Mouse (Mus musculus) layer of hippocampus, postnatal 14 days (tissue): ENCODE measurements around the gene Pla2g2f. TPM values are rescaled to one million over a fixed set of nuclear protein-coding genes. Genes with fewer than 3 reads are reported as not detected.

ENCODE experiments used
- DNase-seq, 2 experiments: peaks; one replicate each; pipeline ENCODE4 v3.0.0; 2021 to 2022; ENCODE audit warnings: low spot score in 2 of 2, mixed read lengths in 1 of 2
- total RNA-seq, 2 experiments: library from RNA; stranded (reverse); gene quantifications; 2 replicates each; pipeline ENCODE4 v1.2.3; 2021

Gene Pla2g2f
- total RNA-seq, 2 experiments from 2014 or later = 0.16 to 0.60 TPM

DNA sequence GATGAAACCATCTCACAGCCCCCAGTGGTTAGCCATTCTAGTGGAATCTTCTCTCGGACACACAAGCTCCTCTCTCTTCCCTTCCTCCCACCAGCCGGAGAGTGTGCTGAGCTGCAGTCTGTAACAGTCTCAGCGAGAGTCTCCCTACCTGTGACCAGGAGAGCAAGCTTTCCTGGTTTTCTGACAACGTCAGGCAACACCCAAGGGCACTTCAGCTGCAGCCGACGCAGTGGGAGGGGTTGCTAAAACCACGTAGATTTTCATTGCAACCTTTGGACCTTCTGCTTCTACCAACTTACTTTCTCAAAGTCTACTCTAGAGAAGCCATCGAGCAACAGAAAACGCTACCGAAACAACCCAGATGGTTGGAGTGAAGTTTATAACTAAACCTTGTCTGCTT, 14.5 kb upstream of the Pla2g2f start:
- no peak for DNase-seq

DNA sequence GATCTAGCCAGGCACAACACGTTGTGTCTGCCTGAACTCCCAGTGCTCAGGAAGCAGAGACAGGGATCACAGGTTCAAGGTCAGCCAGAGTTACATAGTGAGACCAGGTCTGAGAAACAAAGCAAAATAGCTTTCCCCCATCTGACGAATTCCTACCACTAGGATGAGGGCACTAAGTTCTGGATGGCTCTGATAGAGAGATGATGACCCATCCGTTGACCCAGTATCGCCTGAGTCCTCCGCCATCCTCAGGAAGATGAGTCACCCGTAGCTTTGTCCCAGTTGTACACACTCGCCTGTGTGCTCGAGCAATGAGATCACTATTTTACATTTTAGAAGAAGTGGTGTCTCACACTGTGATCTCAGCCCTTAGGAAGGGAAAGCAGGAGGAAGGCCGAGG, 4.8 kb upstream of the Pla2g2f start:
- no peak for DNase-seq

DNA sequence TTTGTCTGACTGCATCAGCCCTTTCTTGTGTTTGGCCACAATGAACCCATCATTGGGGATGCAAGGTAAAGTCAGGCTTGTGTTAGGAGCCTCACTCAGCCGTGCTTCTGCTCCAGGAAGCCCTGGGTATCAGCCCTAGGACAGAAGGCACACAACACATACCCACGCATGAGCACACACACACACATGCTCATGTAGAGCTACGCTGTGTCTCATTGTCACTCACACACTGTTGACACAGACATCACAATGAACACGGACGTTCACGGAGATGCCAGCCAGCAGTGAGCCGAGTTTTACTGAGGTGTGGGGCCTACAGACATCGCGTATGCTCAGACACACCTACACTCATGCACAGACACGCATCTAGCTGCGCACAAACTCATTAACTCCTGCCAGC, 1.4 kb downstream of the Pla2g2f start:
- DNase-seq = no peak

DNA sequence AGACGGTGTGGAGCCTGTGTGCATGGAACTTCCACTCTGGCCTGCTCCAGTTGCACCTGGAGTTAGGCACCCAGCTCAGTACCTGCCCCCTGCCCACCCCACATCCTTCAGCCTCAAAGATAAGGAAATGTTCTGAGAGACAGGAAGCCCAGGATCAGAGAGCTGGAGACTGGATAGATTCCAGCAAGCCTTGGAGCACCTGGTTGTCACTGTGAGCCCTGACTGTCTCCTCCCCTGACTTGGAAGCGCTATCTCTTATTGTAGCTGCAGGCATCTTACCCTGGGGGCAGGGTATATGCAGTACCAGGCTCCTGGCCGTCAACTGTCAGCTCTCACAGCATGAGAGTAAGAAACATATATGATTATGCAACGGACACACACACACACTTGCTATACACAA, 2.0 kb downstream of the Pla2g2f start:
- no peak for DNase-seq

DNA sequence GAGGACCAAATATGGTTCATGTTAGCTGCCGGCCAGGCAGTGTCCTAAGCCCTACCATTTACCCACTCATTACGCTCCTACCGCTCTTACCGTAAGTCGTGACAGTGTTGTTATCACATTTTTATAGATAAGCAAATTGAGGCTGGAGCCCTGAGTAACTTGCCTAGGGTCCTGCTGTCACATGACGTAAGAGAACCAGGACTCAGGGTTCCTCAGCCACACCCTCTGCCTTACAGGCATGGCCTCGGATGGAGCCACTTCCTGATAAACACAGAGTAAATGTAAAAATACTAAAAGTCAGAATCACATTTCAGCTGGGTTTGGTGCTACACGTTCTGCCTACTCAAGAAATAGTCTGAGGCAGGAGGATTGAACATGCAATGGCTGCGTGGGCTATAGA, 3.0 kb downstream of the Pla2g2f start:
- no peak for DNase-seq

DNA sequence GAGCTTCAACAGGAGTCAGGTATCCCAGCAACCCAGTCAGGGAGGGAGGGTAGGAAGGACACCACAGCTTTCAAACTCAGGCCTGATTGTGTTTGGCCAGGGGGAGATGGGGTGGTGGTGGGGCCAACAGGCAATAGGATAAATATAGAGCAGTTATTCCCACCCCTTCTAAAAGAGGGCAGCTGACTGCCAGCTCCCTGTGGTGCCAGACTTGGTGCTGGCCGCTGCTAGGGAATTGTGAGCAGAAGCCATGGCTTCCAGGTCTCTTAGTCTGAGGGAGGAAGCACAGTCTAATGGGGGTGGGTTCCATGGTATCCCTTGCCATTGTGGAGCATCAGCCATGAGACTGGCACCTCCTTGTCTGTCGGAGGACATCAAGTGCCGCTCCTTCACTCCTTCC, 3.8 kb downstream of the Pla2g2f start:
- DNase-seq = no peak

DNA sequence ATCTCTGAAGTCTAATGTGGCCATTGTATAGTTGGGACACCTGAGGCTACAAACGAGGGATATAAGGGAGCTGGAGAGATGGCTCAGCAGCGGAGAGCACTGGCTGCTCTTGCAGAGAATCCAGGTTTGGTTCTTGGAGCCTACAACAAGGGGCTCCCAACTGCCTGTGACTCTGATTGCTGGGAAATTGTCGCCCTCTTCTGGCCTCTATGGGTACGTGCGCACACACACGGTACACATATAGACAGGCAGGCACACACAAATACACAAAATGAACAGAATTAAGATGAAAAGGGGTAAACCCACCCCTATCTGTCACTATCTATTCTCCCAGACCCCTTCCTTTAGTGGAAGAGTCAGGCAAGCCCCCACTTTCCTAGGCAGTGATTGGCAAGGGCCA, 4.8 kb downstream of the Pla2g2f start:
- DNase-seq = no peak

DNA sequence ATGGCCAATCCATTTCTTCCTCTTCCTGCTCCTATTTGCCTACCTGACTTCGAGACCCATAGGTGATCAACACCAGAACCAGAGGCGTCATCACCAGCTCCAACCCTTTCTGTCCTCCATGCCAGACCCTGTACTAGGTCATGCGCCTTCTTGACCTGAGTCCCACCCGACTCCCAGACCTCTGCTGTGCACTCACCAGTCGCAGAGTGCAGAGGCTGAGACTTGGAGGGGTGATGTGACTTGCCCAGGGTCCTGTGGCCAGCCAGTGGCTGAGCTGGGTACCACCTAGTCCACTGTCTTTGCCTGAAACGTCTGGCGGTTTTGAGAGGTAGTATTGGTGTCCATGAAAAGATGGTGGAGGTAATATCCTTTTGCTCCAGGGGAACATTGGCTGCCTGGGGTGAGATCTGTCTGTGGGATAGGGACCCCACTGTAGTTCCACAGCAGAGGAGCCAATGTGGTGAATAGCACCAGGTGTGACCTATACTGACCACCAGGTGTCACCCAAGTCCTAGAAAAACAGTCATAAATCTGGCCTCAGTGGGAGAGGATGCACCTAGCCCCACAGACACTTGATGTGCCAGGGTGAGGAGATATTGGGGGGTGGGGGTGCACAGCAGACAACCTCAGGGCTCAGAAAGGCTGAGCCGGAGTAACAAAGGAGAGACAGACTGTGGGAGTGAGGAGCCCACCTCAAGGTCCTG, 8.9 kb downstream of the Pla2g2f start:
- DNase-seq = peak in 1 of 2 experiments; percentile 71

DNA sequence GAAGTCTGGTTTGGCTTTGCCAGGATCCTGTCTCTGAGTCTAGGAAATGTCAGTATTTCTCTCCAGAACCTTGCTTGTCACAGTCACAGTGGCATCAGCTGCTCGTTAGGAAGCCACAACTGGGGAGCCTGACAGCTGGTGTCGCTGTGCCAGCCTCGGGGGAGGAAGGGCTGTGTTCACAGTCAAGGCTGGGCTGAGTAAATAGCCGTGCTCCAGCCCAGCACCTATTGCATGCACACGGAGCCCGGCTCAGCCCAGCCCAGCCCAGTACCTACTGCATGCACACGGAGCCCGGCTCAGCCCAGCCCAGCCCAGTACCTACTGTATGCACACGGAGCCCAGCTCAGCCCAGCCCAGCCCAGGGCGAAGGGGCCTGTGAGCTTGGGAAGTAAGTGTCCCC, 9.6 kb downstream of the Pla2g2f start:
- no peak for DNase-seq

DNA sequence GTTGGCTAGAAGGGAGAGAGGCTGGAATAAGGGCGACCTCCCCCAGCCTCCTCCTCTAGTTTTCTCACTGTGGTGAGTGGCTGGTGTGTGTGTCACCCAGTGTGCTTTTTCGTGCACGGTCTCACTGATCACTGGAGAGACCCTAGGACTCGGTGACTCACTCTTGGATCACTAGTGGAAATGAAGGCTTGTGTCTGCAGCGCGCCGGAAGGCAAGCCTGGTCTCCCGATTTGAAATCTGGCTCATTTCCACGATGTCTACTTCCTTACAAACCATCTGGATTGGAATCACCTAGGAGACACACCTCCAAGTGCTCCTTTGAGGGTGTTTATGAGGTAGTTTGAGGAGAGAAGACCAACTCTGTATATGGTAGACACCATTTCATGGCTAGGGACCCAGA, 10.6 kb downstream of the Pla2g2f start:
- no peak for DNase-seq

DNA sequence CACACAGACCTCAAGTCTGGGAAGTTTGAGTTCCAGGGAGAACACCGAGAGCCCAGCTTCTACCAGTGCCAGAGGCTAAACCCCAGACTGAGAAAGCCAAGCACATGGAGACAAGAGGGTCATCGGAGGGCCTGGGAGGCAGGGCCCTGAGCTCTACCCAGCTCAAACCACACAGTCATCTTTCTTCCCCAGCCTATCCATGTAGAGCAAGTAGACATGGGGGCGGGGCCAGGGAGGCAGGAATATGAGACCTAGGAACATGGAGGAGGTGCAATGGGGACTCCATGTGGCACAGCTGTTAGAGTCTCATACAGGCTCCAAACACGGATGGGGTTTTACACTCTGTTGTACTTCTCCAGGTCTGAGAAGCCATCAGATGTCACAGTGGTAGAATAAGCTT, 11.5 kb downstream of the Pla2g2f start:
- no peak for DNase-seq

DNA sequence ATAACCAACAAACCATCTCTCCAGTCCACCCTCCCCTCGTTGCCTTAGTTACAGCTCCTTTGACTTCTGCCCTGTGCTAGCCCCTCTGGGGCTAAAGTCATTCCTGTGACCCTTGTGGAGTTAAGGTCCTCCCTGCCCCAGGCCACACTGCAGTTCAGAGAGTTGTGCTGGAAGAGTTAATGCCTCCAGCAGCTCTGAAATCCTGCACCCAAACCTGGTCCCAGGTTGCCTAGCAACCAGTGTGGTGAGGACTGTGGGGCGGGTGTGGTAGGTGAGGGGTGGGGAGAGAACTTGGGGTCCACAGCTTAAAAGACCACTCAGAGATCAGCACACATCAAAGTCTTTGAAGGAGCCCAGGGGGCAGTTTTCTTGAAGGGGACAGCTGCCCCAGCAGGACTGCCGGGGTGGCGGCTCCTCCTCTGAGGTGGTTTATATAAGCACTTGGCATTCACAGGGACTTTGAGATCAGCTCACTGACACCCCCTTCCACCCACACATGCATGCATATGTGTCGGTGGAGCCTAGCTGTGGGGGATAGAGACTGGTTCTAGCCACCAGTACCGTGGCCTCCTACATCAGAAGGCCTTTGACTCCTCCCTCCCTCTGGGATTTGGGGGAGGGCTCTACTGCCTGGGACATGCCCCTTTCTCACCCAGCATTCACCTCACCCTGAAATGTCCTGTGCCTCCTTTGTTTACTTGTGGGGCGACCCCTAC, 18.1 kb downstream of the Pla2g2f start:
- no peak for DNase-seq

DNA sequence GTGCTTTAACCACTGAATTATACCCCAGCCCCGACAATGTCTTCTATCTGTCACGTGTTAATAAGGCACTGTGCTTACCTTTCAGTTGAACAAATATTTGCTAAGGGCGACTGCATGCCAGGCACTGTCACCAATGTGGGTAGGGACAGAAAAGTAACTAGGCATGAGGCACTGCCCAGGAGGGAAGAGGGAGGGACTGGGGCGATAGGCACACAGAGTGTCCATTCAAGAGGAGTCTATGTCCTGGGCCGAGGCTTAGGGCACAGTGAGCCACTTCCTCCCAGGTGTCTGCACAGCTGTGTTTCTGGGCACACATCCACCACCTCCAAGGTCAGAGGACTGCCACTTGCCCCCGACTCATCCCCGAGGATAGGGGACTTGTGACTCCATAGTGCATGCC, 20.4 kb downstream of the Pla2g2f start, which contains the start of gene Ubxn10:
Gene Ubxn10, minus strand, starts transcription at position 137 of the 400 bp plus-strand sequence.
- no peak for DNase-seq

DNA sequence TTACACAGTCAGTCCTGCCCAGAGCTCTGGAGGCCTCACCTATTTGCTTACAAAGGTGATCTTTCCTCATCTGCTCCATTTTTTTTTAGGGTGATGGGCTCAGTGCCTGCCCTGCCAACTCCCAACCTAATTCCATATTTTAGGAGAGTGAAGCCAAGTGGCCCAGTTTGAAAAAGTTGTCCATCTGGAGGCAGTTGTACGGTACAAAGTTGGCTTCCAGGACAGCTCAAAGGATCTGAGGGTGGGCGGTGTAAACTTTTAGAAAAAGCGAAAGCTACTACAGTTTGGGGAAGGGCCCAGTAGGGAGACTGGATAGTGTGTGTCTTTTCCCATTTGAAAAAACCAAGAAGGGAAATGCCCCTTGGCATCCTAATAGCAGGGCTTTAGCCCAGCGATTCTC, 22.6 kb downstream of the Pla2g2f start:
- no peak for DNase-seq

DNA sequence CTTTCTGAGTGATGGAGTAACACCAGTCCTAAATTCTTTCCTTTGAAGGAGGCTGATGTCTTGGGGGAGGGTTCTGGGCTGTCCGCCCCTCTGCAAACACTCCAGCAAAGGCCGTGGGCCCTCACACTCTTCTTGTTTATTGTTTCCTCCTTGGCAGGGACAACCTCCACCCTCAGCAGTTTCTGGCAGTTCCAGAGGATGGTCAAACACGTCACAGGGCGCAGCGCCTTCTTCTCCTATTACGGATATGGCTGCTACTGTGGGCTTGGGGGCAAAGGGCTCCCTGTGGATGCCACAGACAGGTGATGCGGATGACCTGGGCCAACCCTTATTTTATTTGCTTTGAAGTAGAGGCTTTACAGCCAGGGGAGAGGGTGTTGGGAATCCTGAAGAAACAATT, 23.3 kb downstream of the Pla2g2f start:
- no peak for DNase-seq

DNA sequence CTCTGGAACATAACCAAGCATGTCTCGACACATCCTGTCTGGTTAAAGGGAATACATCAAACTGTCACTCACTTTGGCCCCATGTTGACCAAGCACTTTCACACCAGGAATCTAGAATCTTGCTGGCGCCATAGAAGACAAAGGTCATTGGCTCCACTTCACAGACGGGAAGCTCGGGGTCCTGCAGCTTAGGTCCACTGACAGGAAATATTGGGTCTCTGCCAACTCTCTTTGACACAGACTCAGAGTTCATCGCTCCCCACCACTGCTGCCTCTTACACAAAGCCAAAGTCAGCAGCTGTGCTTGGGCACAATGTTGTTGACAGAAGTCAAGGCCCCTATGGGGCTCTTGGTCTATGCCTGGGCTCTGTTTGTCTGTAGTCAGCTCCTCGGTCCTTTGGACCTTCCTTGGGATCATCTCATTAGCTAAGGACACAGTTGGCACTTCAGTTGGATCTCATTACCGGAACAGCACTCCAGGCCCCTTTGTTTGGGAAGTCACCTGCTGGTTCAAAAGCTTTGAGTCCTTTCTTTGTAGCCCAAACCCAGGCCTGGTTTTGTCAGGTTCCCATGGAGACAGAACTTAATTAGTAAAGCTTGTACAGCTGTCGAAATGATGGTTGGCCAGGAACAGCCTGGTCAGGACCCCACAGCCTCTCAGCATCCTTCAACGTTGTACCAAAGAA, 28.3 kb downstream of the Pla2g2f start:
- peak in 1 of 2 experiments; percentile 39 for DNase-seq

DNA sequence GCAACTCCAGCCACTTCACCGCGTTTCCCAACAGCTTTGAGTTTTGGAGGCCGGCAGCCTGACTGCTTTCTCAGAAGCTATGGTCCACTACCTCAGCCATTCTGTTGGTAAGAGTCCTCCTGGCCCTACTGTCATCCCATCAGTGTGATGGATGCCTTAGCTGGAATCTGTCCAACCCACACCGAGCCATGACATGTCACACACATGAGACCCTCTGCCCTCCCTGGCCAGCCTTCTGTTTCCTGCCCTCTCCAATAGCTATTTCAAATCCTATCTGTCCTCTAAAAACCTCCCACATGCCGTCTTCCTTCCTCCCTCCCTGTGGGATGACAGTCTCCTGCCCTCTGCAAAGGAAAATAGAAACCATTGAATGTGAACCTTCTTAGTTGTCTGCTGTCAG, 31.7 kb downstream of the Pla2g2f start:
- no peak for DNase-seq

DNA sequence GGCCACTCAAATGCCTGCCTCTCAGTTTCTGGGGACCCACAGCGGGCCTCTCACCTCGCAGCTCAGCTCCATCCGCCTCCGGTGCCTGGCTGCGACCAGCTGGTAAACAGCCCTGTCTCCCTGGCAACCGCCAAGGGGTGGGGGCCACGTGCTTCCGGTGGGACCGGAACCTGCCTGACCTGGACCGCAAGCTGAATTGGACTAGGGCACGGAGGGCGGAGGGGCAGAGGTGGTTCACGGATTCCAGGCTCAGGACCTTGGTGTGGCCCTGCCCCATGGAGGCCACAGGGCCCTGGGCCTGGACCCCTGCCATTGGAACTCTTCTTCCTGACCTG, 32.3 kb downstream of the Pla2g2f start:
- DNase-seq = no peak

DNA sequence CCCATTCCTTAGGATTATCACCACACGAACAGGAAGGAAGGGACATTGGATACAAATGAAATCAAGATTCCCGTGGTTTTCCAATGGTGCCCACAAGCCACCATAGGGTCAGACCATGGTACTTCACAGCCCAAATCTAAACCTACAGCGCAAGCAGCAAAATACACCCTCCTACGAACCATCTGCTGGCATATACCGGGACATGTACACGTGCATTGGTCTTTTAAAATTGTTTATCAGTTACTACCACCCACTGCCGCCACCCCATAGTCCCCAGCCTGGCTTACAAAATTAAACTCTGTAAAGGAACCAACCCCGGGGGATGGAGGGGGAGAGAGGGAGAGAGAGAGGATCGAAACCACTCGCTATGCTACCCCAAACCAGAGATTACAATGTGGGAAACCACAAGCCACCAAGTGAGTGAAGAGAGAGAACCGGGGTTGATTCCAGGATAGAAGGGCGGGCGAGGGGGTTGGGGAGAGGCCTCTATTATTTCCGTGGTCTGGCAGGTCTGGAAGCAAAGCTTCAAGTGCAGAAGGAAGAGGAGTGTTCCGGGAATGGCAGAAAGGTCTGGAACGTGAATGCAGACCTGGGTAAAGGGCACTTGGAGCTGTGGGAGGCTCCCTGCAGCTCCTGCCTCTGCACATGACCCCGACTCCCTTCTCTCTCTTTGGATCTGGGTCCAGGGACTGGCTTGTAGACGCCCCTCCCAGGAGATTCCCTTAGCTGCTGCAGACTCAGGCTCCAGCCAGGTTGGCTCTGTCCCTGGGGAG, 32.9 kb downstream of the Pla2g2f start, which contains the start of gene Pla2g2c:
Gene Pla2g2c, plus strand, starts transcription at position 439 of the 773 bp plus-strand sequence.
- peak in 1 of 2 experiments; percentile 48 for DNase-seq

DNA sequence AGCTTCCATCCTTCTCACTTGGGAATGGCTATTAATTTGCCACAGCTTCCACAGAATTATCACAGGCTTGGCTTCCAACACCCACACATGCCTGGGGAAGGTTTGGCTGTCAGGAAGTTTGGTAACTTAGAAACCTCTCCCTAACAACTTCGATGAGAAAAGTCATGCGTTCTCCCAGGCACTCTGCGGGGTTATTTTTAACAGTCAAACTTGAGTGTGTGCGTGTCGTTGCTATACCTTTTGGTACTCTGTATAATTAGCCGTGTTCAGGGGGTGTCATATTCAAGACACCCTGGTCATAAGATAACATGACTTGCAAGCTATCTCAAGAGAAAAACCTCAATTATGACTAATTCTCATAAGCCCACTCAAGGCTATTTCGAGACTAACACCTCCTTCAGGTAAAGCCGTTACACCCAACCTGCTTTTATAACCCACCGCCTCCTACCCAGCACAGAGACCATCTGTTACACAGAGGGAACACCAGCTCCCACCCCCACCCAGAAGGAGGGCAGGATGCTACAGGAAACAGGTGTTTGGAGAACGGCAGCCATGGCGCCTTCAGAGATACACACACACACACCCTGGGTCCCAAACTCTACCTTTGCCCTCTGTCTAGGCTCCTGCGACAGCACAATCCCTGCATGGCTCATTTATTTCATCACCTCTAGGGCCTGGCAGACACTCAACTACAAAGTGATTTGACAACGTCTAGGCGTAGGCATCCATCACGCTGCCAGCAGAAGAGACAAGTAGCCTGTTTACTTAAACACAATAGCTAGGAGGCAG, 33.7 kb downstream of the Pla2g2f start:
- peak in 1 of 2 experiments; percentile 42 for DNase-seq

DNA sequence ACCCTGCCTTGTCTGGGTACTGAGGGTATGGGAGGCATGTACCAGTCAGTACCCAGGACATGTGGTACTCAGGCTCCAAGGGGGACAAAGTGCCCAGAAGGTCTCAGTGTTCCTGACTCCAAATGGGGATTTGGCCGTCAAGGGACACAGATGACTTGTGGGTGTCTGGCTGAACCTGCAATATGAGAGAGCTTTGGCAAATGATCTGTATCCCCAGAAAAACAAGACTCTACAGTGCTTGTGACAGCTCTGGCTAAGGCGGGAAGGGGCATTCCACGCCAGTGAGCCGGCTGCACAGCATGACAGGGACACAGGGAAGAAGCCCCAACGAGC, 38.2 kb downstream of the Pla2g2f start:
- peak in 1 of 2 experiments; percentile 59 for DNase-seq
